Mouse (Mus musculus) CH12F3 (cell line): ENCODE data around the gene Ppbp.
"Not testable (repeated sequence)": the region's sequence is repeated elsewhere in the genome, so short reads cannot be mapped to it uniquely, and the experiment has no call there.

Source experiments
- in situ Hi-C: fragments of 300-500 bp; cut with MboI; formaldehyde crosslinking; loops from 2 replicates; pipeline ENCODE4 v1.14.3; 2020; ENCODE audit warnings: low sequenced_read_pairs

Gene Ppbp

DNA sequence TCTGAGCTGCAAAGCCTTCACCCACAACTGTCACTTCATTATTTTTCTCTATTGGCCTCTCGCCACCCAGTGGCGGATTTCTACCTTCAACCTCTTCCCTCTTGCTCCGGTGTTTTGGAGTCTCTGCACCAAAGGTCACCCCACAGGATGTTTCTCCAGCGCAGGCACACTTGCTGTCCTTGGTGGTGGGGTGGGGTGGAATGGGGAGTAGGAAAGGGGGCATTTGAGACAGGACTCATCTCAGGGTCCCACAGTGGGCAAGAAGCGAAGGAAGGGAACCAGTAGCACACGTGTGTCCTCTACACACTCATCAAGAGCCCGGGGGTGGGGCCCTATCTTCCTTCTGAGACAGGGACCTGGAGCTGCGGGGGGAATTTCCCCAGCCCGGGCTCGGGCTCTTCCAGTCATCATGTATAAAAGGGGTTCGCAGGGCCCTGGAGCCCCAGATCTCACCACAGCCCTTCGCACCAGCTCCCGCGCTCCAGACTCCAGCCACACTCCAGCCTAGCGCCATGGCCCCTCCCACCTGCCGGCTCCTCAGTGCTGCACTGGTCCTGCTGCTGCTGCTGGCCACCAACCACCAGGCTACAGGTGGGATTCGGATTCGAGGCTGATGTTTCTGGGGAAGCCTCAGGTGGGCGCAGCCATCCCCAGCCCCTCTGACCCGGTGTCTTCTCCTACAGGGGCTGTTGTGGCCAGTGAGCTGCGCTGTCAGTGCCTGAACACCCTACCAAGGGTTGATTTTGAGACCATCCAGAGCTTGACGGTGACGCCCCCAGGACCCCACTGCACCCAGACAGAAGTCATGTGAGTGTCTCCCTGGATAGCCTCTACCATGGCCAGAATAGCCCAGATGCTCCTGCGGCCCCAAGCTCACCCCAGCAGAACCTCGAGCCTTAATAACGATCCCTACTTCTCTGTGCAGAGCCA lies 17.6 kb downstream of the Ppbp start, which contains the start of gene Cxcl3:
Gene Cxcl3 (plus strand): TSS at position 445 of the 930 bp plus-strand sequence.
- in situ Hi-C loops = loop anchor here (10.0 kb wide), 1 partner anchor 131 kb away; no protein-coding TSS in a partner anchor

DNA sequence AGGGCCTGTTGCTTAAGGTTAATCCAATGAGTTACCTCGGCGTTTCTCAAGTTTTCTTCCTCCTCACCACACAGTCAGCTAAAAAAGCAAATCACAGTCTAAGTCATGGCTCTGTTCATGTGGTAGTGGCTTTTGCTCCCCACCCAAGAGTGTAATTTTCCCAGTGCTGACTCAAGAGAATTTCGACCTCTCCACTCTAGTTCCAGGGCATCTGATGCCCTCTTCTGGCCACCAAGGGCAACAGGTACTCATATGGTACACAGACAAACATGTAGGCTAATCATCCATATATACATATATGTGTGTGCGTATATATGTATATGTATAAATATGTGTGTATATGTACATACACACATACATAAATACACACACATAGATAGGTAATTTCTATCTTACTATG lies 19.8 kb downstream of the Ppbp start:
- in situ Hi-C loops = loop anchor here (10.0 kb wide), 1 partner anchor 133 kb away; no protein-coding TSS in a partner anchor

DNA sequence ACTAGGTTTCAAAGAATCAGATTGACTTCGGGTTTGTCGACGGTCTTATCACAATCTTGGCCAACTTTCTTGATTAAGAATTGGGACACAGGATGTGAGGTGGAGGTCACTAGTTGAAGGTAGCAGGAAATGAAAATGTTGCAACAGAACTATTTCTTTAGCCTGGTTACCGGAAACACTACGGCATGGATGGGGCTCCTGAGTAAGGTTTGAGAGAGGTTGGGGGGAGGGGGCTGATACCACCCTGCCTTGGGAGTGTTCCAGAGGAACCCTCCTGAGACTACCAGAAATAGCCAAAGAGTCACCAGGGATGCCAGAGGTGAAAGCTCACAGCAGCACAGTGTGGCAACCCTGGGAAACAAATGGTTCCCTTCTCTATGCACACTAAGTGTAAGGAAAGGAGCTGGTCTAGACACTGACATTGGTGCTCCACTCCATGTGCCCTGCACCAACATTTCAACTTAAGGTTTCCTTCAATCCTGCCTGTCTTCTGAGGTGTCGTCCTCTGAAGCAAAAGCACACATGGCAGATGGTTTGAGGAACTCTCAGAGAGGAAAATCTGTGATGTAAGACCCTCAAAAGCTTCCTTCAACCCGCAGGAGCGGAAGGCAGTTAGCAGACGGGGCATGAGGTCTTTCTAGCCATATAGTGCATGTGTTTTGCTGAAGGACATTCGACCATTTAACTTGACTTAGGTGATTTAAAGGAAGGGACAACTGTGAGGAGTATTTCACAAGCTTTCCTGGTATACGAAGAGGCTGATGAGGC lies 21.2 kb downstream of the Ppbp start:
- in situ Hi-C loops = loop anchor here (10.0 kb wide), 1 partner anchor 135 kb away; no protein-coding TSS in a partner anchor

DNA sequence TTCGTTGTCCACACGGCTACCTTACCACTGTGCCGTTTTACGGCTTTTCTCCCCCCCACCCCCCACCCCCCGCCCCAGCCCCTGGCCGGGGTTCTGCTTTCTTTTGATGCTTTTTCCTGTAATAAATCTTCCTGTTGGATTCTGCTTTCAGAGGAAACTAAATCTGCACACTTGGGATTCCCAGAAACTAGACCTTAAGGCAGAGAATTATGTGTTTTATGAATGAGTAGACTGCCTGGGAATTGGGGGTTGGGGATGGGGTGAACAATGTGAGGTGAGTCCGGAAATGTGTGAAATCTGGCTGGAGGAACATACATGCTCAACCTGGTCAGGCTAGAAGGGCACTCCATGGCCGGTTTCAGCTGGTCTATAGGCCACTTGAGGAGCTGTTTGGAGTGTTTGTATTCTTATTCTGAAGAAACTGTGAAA lies 21.8 kb downstream of the Ppbp start:
- in situ Hi-C loops = no loop called here

DNA sequence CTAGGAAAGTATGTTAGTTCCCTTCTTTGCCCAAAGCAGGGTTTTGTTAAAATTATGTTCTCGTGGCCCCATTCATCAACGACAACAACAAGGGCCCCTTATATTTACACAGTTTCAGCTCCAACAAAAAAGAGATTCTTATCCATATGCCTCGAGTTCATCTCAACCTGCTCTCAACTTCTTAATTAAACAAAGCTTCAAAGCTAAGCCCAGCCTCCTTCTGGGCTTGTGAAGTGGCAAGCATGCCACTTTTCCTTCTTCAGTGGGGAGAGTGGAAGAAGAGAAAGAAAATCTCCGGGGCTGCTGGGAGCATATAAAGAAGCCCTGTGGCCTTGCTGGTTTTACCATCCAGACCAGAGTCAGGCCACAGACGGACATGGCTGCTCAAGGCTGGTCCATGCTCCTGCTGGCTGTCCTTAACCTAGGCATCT lies 25.9 kb downstream of the Ppbp start, which contains the start of gene Cxcl15:
Gene Cxcl15 (plus strand): TSS at position 340 of the 431 bp plus-strand sequence.
- in situ Hi-C loops = no loop called here

DNA sequence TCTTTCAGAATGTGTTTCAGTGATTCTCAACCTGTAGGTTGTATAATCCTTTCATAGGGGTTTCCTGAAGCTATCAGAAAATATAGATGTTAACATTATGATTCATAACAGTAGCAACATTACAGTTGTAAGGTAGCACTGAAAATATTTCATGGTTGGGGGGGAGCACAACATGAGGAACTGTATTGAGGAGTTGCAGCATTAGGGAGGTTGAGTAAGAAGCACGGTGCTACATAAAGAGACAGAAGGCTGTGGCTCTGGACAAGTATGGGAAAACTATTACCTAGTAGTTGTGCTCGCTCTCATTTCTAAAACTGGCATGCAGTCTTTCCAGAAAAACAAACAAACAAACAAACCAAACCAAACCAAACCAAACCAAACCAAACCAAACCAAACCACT lies 27.1 kb downstream of the Ppbp start:
- in situ Hi-C loops = not testable (repeated sequence)

DNA sequence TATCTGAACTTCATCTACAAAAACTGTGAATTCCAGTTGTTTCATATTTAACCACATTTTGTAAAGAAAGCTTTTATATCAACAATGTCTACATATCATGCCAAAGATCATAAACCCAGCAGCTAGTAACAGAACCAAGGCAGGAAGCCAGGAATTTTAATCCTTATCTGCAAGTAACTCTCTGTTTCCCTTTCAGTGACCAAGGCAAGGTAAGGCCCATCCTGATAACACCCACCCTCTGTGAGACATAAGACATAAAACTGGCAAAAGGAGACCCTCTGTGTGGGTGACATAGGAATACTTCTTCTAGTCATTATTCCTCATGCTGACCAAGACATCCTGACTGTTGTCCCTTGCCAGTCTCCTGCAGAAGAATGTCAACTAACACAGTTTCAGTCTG lies 36.3 kb downstream of the Ppbp start:
- in situ Hi-C loops = no loop called here

DNA sequence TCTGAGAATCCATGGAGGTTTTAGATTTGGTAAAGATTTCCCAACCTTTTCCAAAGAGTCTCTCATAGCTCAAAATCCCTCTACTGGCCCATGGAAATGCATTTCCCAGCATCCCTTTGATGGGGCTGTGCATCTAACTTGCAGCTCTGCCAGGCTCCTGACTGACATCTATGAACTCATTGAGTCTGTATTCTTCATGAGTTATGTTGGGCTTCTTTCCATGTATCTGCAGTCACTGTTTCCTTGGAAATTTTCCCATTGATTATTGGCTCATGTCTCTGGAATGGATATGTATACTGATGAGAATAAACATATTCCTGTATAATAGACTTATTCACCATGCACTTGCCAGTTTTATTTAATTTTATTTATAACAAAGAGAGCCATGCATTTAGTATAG lies 37.7 kb downstream of the Ppbp start:
- in situ Hi-C loops = no loop called here

DNA sequence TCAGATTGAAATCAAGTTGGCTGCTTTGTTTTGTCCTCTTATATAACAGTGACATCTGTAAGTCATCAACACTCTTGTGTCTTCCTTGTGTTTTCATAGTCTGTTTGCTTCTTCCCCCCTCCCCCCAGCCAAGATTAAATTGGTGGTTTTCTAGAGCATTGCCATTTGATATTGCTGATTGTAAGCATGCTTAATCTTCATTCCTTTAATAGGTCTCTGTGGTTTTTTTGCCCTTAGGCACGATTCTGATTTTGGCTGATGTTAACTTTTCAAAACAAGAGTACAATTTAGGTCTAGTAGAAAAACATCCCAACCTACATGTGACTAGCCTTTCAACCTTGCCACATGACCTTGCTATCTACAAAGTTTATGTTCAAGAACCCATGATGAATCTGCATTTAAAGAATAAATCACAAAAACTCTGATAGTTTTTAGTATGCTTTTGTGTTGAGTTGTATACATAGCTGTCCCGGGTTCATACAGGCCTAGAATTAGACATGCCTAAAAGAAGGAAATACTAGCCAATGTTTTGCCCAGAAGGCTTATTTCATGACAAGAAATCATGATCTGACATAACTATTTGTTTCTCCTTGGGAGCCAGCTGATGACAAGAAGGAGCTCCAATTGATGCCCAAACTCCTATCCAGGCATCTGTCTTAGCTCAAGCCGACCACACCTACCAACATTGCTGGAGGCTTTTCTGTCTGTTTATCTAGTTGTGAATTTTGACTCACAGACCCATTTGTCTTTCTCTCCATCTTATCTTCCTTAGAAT lies 39.0 kb downstream of the Ppbp start:
- in situ Hi-C loops = no loop called here
